Mouse (Mus musculus): Measurements from ENCODE around the gene Arnt. TPM values are rescaled to one million over a fixed set of nuclear protein-coding genes. Genes with fewer than 3 reads are reported as not detected.

The Arnt gene
- polyA plus RNA-seq, 1 experiment from 2014 or later = 46.0 TPM

DNA sequence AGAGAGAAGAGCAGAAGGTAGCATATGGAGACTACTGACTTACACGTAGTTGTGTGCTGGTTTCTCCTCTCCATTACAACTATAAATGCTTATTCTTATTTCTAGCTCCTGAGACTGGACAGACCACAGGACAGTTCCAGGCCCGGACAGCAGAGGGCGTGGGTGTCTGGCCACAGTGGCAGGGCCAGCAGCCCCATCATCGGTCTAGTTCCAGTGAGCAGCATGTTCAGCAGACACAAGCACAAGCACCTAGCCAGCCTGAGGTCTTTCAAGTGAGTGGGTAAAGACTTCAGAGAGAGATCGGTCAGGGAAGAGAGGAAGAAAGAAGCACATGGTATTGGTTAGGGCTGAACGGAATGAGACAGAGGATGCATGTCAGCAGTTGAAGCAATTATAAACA lies 60.2 kb downstream of the Arnt start:
- Histone ChIP-seq H3K4me2 (replicated peaks; ENCODE audit: low read depth, low read length) (no peak overlapping the region), H3K9ac (replicated peaks; ENCODE audit: low read length) (no peak overlapping the region), H3K4me3 (ENCODE audit: low read length) (no peak overlapping the region), H3K36me3 (ENCODE audit: insufficient read depth, low read length) (peaks cover 52% of the 10 kb centered on the region), H3K9me3 (ENCODE audit: low read length) (no peaks in the 10 kb centered on the region), H3K27me3 (ENCODE audit: insufficient read depth, low read length) (no peaks in the 10 kb centered on the region), H3K27ac (ENCODE audit: low read length) (no peak overlapping the region), H3K4me1 (ENCODE audit: insufficient read depth, low read length) (no peaks in the 10 kb centered on the region)
- no peak for ATAC-seq (ENCODE audit: low FRiP score, low TSS enrichment)
- WGBS = 68% methylated on average over 6 of the region's 6 CpGs

DNA sequence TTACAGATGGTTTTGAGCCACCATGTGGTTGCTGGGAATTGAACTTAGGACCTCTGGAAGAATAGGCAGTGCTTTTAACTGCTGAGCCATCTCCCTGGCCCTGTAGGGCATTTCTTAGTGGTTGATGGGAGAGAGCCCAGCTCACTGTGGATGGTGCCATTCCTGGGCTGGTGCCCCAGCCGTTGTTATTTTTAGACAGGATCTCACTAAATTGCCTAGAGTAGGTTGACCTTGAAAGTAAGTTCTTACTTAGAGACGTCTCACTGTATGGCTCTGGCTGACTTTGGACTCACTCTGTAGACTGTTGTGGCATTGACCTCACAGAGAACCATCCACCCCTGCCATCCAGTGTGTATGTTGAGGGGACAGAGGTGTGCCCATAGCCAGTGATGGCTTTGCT lies 64.0 kb downstream of the Arnt start:
- H3K4me2 ChIP-seq (replicated peaks; ENCODE audit: low read depth, low read length) = no peak overlapping the region
- H3K36me3 ChIP-seq (ENCODE audit: insufficient read depth, low read length) = peaks cover 26% of the 10 kb centered on the region
- H3K27me3 ChIP-seq (ENCODE audit: insufficient read depth, low read length) = no peaks in the 10 kb centered on the region
- WGBS = 77% methylated on average over 2 of the region's 2 CpGs
- H3K9me3 ChIP-seq (ENCODE audit: low read length) = no peaks in the 10 kb centered on the region
- H3K27ac ChIP-seq (ENCODE audit: low read length) = no peak overlapping the region
- ATAC-seq (ENCODE audit: low FRiP score, low TSS enrichment) = no peak
- H3K9ac ChIP-seq (replicated peaks; ENCODE audit: low read length) = no peak overlapping the region
- H3K4me3 ChIP-seq (ENCODE audit: low read length) = no peak overlapping the region
- H3K4me1 ChIP-seq (ENCODE audit: insufficient read depth, low read length) = no peaks in the 10 kb centered on the region

DNA sequence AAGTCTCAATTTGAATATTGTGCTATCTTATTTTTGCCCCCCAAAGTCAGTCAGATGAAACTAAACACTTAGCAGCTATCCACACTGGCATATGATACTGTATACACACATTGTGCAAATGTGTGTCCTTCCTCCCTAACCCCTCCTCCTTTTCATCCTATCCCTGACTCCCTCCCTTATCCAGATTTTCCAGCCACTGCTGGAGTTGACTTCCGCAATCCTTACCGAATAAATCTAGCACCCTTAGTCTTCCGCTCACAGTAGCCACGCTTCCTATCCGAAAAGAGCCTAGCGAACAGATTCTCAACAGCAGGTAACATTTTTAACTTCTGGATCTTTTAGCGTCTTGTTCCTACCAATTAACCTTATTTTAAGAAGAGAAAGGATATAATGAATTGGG lies 64.8 kb downstream of the Arnt start, which contains the start of gene Ctsk:
Gene Ctsk (plus strand): TSS at position 233 of the 400 bp plus-strand sequence.
- no peak within 1 kb of the TSS for H3K9ac ChIP-seq (replicated peaks; ENCODE audit: low read length)
- H3K9me3 ChIP-seq (ENCODE audit: low read length) = no peaks in the 10 kb centered on the region
- WGBS = 75% methylated on average over 7 of the region's 7 CpGs
- peaks cover 21% of the 10 kb centered on the region for H3K36me3 ChIP-seq (ENCODE audit: insufficient read depth, low read length)
- no peak within 1 kb of the TSS for H3K27ac ChIP-seq (ENCODE audit: low read length)
- no peaks in the 10 kb centered on the region for H3K27me3 ChIP-seq (ENCODE audit: insufficient read depth, low read length)
- H3K4me3 ChIP-seq (ENCODE audit: low read length) = no peak within 1 kb of the TSS
- H3K4me1 ChIP-seq (ENCODE audit: insufficient read depth, low read length) = no peaks in the 10 kb centered on the region
- no peak for ATAC-seq (ENCODE audit: low FRiP score, low TSS enrichment)
- H3K4me2 ChIP-seq (replicated peaks; ENCODE audit: low read depth, low read length) = peak within 1 kb of the TSS; percentile 27

DNA sequence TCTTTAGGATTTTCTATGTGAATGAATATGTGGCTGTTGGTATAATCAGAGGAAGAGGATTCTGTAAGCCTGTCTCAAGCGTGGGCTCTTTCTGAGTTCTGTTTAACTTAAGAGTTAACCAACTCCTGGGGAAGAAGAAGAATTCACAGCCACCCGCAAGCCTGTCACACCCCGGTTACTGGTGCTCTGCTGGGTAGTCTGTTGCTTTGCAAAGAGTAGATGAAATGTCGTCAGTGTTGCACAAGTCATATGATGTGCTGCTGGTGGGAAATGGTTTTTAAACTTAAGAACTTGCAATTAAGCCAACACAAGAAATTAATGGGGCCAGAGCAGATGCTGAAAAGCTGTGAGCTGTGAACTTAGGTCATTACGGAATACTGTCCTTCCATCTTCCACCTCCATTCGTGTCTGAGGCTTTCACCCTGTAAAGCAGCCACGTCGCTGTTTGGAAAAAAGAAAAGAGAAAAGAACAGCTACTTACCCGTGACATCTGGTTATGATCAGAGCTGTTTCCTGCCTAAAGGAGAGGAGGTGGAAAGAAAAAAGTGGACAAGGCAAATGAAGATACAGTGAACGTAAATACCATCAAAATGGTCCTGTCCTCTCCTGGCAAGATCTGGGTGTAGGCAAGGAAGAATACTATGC lies 65.4 kb downstream of the Arnt start:
- WGBS = 53% methylated on average over 10 of the region's 10 CpGs
- H3K4me2 ChIP-seq (replicated peaks; ENCODE audit: low read depth, low read length) = peak overlapping the region; percentile 27
- no peak for ATAC-seq (ENCODE audit: low FRiP score, low TSS enrichment)
- no peak overlapping the region for H3K27ac ChIP-seq (ENCODE audit: low read length)
- H3K36me3 ChIP-seq (ENCODE audit: insufficient read depth, low read length) = peaks cover 15% of the 10 kb centered on the region
- no peaks in the 10 kb centered on the region for H3K4me1 ChIP-seq (ENCODE audit: insufficient read depth, low read length)
- no peaks in the 10 kb centered on the region for H3K9me3 ChIP-seq (ENCODE audit: low read length)
- H3K27me3 ChIP-seq (ENCODE audit: insufficient read depth, low read length) = no peaks in the 10 kb centered on the region
- no peak overlapping the region for H3K4me3 ChIP-seq (ENCODE audit: low read length)
- H3K9ac ChIP-seq (replicated peaks; ENCODE audit: low read length) = no peak overlapping the region

DNA sequence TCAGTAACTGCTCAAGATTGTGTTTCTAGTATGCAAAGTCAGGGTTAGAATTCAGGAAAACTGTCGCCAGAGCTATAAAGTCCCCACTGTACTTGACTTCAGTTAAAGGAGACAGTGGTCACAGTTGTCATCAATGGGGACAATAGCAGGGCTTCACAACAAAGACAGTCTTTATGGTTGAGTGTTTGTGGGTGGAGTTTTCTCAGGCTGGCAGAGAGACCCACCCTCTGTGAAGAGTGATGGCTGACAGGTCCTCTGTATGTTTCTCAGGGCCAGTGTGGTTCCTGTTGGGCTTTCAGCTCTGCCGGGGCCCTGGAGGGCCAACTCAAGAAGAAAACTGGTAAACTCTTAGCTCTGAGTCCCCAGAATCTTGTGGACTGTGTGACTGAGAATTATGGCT lies 68.1 kb downstream of the Arnt start:
- ATAC-seq (ENCODE audit: low FRiP score, low TSS enrichment) = no peak
- Histone ChIP-seq H3K27me3 (ENCODE audit: insufficient read depth, low read length) (no peaks in the 10 kb centered on the region), H3K4me2 (replicated peaks; ENCODE audit: low read depth, low read length) (no peak overlapping the region), H3K9me3 (ENCODE audit: low read length) (no peaks in the 10 kb centered on the region), H3K4me3 (ENCODE audit: low read length) (no peak overlapping the region), H3K36me3 (ENCODE audit: insufficient read depth, low read length) (0 out of 2 replicates have a peak, but pooled peaks cover 4% of the 10 kb centered on the region), H3K27ac (ENCODE audit: low read length) (no peak overlapping the region), H3K4me1 (ENCODE audit: insufficient read depth, low read length) (no peaks in the 10 kb centered on the region), H3K9ac (replicated peaks; ENCODE audit: low read length) (no peak overlapping the region)
- WGBS = 52% methylated on average over 2 of the region's 2 CpGs

DNA sequence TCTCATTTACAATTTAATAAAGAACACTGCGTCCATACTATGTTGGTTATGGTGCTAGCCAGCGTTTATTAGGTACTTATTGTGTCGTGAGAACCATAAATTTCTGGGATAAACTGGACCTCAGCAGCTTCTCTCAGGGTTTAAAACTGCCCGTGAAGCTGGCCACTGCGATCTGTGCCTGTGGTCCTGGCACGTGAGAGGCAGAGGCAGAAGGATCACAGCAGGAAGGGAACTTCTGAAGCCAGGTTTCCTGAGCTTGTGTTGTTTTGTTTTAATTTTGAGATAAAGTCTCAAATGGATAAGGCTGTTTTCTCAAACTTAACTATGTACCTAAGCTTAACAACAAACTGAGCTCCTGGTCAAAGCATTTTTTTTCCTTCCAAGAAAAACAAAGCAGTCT lies 75.2 kb downstream of the Arnt start:
- Histone ChIP-seq H3K9ac (replicated peaks; ENCODE audit: low read length) (no peak overlapping the region), H3K27ac (ENCODE audit: low read length) (no peak overlapping the region), H3K9me3 (ENCODE audit: low read length) (no peaks in the 10 kb centered on the region), H3K4me2 (replicated peaks; ENCODE audit: low read depth, low read length) (no peak overlapping the region), H3K27me3 (ENCODE audit: insufficient read depth, low read length) (no peaks in the 10 kb centered on the region), H3K36me3 (ENCODE audit: insufficient read depth, low read length) (0 out of 2 replicates have a peak, but pooled peaks cover 9% of the 10 kb centered on the region), H3K4me1 (ENCODE audit: insufficient read depth, low read length) (no peaks in the 10 kb centered on the region), H3K4me3 (ENCODE audit: low read length) (no peak overlapping the region)
- no peak for ATAC-seq (ENCODE audit: low FRiP score, low TSS enrichment)
- WGBS = 60% methylated on average over 6 of the region's 6 CpGs

DNA sequence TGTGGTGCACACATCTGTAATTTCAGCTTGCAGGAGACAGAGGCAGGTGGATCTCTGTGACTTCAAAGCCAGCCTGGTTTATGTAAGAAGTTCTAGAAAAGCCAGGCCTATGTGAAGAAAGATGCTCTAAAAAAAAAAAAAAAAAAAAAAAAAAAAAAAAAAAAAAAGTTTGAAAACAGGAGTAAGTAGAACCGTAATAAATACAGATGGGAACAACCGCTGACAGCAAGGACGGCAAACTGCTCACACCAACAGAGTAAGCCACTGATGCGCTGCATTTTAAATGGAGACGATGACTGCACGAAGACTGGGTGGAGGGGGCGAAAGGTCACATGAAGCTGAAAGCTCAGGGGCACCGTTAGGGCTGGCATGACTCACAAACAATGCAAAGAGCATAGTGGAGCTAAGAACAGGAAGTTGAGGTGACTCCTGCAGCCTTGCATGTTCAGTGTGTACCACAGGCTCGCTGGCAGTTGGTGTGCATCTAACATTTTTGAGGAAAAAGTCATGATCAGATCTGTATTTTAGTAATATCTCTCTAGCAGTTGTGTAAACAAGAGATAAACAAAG lies 77.5 kb downstream of the Arnt start:
- Histone ChIP-seq H3K4me3 (ENCODE audit: low read length) (no peak overlapping the region), H3K36me3 (ENCODE audit: insufficient read depth, low read length) (0 out of 2 replicates have a peak, but pooled peaks cover 6% of the 10 kb centered on the region), H3K4me2 (replicated peaks; ENCODE audit: low read depth, low read length) (no peak overlapping the region), H3K9ac (replicated peaks; ENCODE audit: low read length) (no peak overlapping the region), H3K9me3 (ENCODE audit: low read length) (no peaks in the 10 kb centered on the region), H3K27ac (ENCODE audit: low read length) (no peak overlapping the region), H3K4me1 (ENCODE audit: insufficient read depth, low read length) (no peaks in the 10 kb centered on the region), H3K27me3 (ENCODE audit: insufficient read depth, low read length) (no peaks in the 10 kb centered on the region)
- WGBS = 71% methylated on average over 9 of the region's 9 CpGs
- ATAC-seq (ENCODE audit: low FRiP score, low TSS enrichment) = no peak

DNA sequence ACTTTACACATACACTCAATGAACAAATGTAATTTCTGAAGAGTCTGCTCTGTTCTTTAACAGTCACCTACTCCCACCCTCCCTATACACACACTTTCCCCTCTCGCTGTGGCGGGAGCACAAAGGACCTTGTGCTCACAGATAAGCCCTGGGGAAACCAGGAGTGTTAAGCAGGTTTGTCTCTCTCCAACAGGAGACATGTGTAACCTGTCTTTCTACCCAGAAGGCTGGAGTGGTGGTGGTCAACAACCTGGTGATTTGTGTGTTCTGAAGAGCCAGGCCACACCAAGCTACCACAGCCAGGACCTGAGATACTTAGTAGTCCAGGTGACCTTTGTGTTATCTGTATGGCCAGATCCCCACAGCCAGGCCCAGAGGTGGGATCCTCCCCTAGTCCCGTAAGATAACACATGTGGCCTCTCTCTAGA lies 82.4 kb downstream of the Arnt start:
- WGBS = 88% methylated on average over 3 of the region's 3 CpGs

DNA sequence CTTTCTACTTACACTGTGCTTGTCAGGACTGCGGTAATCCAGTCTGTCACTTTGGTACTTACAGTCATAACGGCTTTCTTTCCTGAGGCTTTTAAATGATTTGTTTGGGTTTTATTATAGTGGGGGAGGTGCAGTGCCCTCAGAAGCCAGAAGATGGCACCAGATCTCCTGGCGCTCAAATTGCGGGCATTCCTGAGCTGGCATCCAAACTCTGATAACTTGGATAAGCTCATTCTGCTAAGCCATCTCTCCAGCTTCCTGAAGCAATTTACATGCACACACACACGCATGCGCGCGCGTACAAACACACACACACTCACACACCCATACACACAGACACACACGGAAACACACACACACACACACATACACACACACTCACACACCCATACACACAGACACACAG lies 83.3 kb downstream of the Arnt start:
- Histone ChIP-seq H3K9ac (replicated peaks; ENCODE audit: low read length) (no peak overlapping the region), H3K9me3 (ENCODE audit: low read length) (no peaks in the 10 kb centered on the region), H3K27me3 (ENCODE audit: insufficient read depth, low read length) (no peaks in the 10 kb centered on the region), H3K27ac (ENCODE audit: low read length) (no peak overlapping the region), H3K4me2 (replicated peaks; ENCODE audit: low read depth, low read length) (no peak overlapping the region), H3K36me3 (ENCODE audit: insufficient read depth, low read length) (no peaks in the 10 kb centered on the region), H3K4me3 (ENCODE audit: low read length) (no peak overlapping the region), H3K4me1 (ENCODE audit: insufficient read depth, low read length) (no peaks in the 10 kb centered on the region)
- peak; percentile 46 for ATAC-seq (ENCODE audit: low FRiP score, low TSS enrichment)
- 23% methylated on average over 10 of the region's 10 CpGs for WGBS

More for the DNA sequence above, 82.4 kb downstream of the Arnt start:
- Histone ChIP-seq H3K4me3 (ENCODE audit: low read length) (no peak overlapping the region), H3K27ac (ENCODE audit: low read length) (no peak overlapping the region), H3K36me3 (ENCODE audit: insufficient read depth, low read length) (no peaks in the 10 kb centered on the region), H3K4me2 (replicated peaks; ENCODE audit: low read depth, low read length) (no peak overlapping the region), H3K9ac (replicated peaks; ENCODE audit: low read length) (no peak overlapping the region), H3K9me3 (ENCODE audit: low read length) (no peaks in the 10 kb centered on the region), H3K4me1 (ENCODE audit: insufficient read depth, low read length) (no peaks in the 10 kb centered on the region), H3K27me3 (ENCODE audit: insufficient read depth, low read length) (no peaks in the 10 kb centered on the region)
- no peak for ATAC-seq (ENCODE audit: low FRiP score, low TSS enrichment)

DNA sequence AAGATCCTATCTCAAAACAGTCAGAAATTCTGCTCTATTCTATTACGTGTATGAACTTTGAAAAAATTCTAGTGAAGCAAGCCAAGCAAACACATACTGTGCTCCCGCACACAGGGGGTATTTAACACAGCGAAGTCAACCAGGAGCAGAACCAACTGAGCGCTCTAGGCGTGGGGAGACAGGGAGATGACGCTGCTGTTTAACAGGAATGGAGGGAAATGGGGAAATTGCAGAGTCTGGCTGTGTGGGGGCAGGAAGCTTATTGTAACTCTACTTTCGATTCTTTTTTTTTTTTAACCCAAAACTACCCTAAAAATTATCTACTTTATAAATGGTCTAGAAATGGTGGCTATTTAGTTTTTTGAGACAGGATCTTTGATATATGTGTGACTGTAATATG lies 84.7 kb downstream of the Arnt start:
- Histone ChIP-seq H3K4me1 (ENCODE audit: insufficient read depth, low read length) (no peaks in the 10 kb centered on the region), H3K36me3 (ENCODE audit: insufficient read depth, low read length) (no peaks in the 10 kb centered on the region), H3K9me3 (ENCODE audit: low read length) (no peaks in the 10 kb centered on the region), H3K4me3 (ENCODE audit: low read length) (no peak overlapping the region), H3K27ac (ENCODE audit: low read length) (no peak overlapping the region), H3K4me2 (replicated peaks; ENCODE audit: low read depth, low read length) (no peak overlapping the region), H3K27me3 (ENCODE audit: insufficient read depth, low read length) (no peaks in the 10 kb centered on the region), H3K9ac (replicated peaks; ENCODE audit: low read length) (no peak overlapping the region)
- WGBS = 82% methylated on average over 7 of the region's 7 CpGs
- no peak for ATAC-seq (ENCODE audit: low FRiP score, low TSS enrichment)

All from kidney, embryonic 16.5 days (tissue).